Mouse (Mus musculus) lung, adult 10 weeks (tissue): ENCODE results near the gene Tmem151a. TPM values are rescaled to one million over a fixed set of nuclear protein-coding genes. Genes with fewer than 3 reads are reported as not detected.

Experiments used
- polyA plus RNA-seq: library from polyadenylated mRNA; stranded (reverse); fragments of 350-450 nt; fragmentation: Illumina TruSeq; extraction: RNeasy Lipid Tissue Mini Kit (QIAGEN cat#74804); gene quantifications from one replicate; pipeline ENCODE4 v1.2.3, GENCODE M21; 2014; ENCODE audit warnings: low read depth, low replicate concordance; ENCODE audit not compliant: insufficient read depth

The Tmem151a gene
- 2.0 TPM for polyA plus RNA-seq

GRCm38 (mm10) chr19:5085145-5085863 is at the start of gene Tmem151a:
Gene Tmem151a (minus strand): TSS chr19:5085531.

GRCm38 (mm10) chr19:5118384-5118698 is 33.0 kb upstream of the Tmem151a start, which contains the start of gene Klc2:
Gene Klc2 (minus strand): TSS chr19:5118560.

DNA sequence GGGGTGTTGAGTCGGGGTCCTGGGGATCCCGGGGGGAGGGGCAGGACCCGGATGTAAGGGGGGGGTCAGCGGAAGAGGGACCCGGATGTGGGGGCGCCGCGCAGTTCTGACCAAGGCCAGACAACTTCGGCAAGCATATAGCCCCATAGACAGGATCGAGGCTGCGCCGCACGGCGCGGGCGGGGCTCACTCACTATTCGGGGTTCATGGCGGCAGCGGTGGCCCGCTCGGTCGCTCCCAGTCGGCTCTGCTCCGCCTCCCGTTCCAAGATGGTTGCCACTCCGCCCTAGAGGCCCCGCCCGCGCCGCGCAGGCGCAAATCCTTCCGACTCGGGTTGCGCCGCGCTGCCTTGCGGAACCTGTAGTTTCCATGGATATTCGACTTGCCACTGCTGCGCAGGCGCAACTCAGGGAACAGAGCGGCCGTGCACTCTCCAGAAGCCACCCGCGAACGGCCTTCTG is 21.4 kb upstream of the Tmem151a start, which contains the start of gene Rab1b:
Rab1b (minus strand) TSS at position 342 of the 461 bp plus-strand sequence.

GRCm38 (mm10) chr19:5098363-5099143 is 13.2 kb upstream of the Tmem151a start, which contains the start of gene Cnih2:
Gene Cnih2 (minus strand): TSS chr19:5098521.

GRCm38 (mm10) chr19:5087884-5088728 is 2.8 kb upstream of the Tmem151a start, which contains the start of gene Yif1a:
Gene Yif1a (plus strand): TSS chr19:5088538.

DNA sequence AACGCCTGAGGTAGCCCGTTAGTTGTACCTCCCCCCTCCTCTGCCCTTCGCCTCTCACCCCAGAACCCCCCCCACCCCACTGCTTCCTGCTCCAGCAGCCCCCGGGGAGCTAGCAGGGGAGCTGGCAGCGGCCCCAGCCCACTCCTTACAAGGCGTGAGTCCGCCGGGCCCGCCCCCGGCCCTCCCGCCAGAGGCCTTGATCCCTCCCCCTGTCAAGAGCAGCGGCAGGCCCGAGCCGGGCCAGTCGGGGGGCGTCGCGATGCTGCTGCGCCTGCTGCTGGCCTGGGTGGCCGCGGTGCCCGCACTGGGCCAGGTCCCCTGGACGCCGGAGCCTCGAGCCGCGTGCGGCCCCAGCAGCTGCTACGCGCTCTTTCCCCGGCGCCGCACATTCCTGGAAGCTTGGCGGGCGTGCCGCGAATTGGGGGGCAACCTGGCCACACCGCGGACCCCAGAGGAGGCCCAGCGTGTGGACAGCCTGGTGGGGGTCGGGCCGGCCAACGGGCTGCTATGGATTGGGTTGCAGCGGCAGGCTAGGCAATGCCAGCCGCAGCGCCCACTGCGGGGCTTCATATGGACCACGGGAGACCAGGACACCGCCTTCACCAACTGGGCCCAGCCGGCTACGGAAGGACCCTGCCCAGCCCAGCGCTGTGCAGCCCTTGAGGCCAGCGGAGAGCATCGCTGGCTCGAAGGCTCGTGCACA is 17.3 kb downstream of the Tmem151a start, which contains the start of gene Cd248:
Cd248 (plus strand) TSS at position 212 of the 703 bp plus-strand sequence.

GRCm38 (mm10) chr19:5050047-5050905 is 35.1 kb downstream of the Tmem151a start, which contains the start of gene Rin1:
Gene Rin1 (plus strand): TSS chr19:5050481.

DNA sequence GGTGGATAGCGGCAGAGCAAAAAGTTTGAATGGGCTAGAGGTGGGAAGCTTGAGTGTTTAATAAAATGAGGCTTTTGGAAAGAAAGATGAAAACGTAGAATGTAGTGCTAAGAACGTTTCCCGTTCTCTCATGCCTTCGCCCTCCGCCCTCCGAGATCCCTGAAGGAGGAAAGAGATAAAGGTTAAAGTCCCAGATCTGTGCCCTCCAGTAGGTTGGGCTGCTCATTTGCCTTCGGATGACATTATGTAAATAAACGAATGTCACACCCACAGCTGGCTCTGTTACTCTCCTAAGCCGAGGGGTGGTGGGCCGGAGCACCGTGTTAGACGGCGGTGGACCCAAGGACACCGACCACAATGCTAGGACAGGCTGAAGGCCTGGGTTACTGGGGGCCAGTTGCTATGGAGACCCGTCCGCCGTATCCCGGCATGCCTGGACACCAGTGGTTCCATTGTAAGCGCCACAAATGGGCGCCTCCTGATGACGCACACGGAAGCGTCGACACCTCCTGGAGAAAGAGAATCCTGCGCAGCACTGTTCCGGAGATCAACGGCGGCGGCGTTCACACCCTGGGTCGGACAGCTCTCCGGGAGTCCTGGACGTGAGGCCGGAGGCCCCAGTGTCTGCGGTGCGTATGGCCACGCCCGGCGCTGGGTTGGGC is 44.3 kb downstream of the Tmem151a start, which contains the start of gene Brms1:
Brms1 (plus strand) TSS at position 493 of the 662 bp plus-strand sequence.

GRCm38 (mm10) chr19:5038709-5039156 is 46.6 kb downstream of the Tmem151a start, which contains the start of the genes B4gat1 and AC124502.3:
Gene B4gat1 (plus strand): TSS chr19:5038826.
Gene AC124502.3 (plus strand): TSS chr19:5038891.

GRCm38 (mm10) chr19:5023621-5024479 is 61.5 kb downstream of the Tmem151a start, which contains the start of gene Slc29a2:
Gene Slc29a2 (plus strand): TSS chr19:5023860.

Other genes starting within 250 kb of the Tmem151a start
- gene Ccs, start 246.2 kb downstream of the Tmem151a start, polyA plus RNA-seq = 48.3 TPM
- gene Ccdc87, start 246.2 kb downstream of the Tmem151a start, polyA plus RNA-seq = 0.45 TPM
- gene Ctsf, start 230.4 kb downstream of the Tmem151a start, polyA plus RNA-seq = 27.8 TPM
- gene Actn3, start 207.6 kb downstream of the Tmem151a start, polyA plus RNA-seq = 0.66 TPM
- gene Zdhhc24, start 206.9 kb downstream of the Tmem151a start, polyA plus RNA-seq = 6.0 TPM
- gene Bbs1, start 178.9 kb downstream of the Tmem151a start, polyA plus RNA-seq = 2.2 TPM
- gene Dpp3, start 157.2 kb downstream of the Tmem151a start, polyA plus RNA-seq = 28.4 TPM
- 1.2 TPM for gene Peli3, start 142.4 kb downstream of the Tmem151a start, polyA plus RNA-seq
- gene Mrpl11, start 123.4 kb downstream of the Tmem151a start, polyA plus RNA-seq = 50.4 TPM
- gene Npas4, start 95.2 kb downstream of the Tmem151a start, polyA plus RNA-seq = 0.14 TPM
- gene Slc29a2, start 61.7 kb downstream of the Tmem151a start, polyA plus RNA-seq = 0.84 TPM
- gene B4gat1, start 46.7 kb downstream of the Tmem151a start, polyA plus RNA-seq = 24.4 TPM
- 0.81 TPM for gene AC124502.3, start 46.6 kb downstream of the Tmem151a start, polyA plus RNA-seq
- 35.6 TPM for gene Brms1, start 44.2 kb downstream of the Tmem151a start, polyA plus RNA-seq
- gene Rin1, start 35.0 kb downstream of the Tmem151a start, polyA plus RNA-seq = 1.4 TPM
- 6.0 TPM for gene Cd248, start 17.5 kb downstream of the Tmem151a start, polyA plus RNA-seq
- gene Yif1a, start 3.0 kb upstream of the Tmem151a start, polyA plus RNA-seq = 52.8 TPM
- 0.18 TPM for gene Cnih2, start 13.0 kb upstream of the Tmem151a start, polyA plus RNA-seq
- 117 TPM for gene Rab1b, start 21.5 kb upstream of the Tmem151a start, polyA plus RNA-seq
- 12.7 TPM for gene Klc2, start 33.0 kb upstream of the Tmem151a start, polyA plus RNA-seq
- 9.4 TPM for gene Pacs1, start 187.6 kb upstream of the Tmem151a start, polyA plus RNA-seq
- 93.1 TPM for gene Sf3b2, start 209.9 kb upstream of the Tmem151a start, polyA plus RNA-seq
- gene Gal3st3, start 212.8 kb upstream of the Tmem151a start, polyA plus RNA-seq = 0.28 TPM